Mouse (Mus musculus) layer of hippocampus, adult 2 months (tissue): ENCODE measurements at regions not wholly inside any gene's neighbourhood (a gene's known extent, or its start where the extent isn't known, plus 50 kb on each side); places are given as distances from the start of the nearest gene placed in this dataset.
A peak's percentile ranks its signal among the peaks of the same experiment; 100 is the strongest.

Experiments
- DNase-seq, 2 experiments: peaks; one replicate each; pipeline ENCODE4 v3.0.0; 2022; ENCODE audit warnings: low spot score in 2 of 2
- H3K27ac ChIP-seq: fragments of 200-600 bp; 2 replicates; pipeline ENCODE4 v1.8.1; 2022
- H3K4me3 ChIP-seq: fragments of 200-600 bp; 2 replicates; pipeline ENCODE4 v1.8.1; 2022; ENCODE audit warnings: mild to moderate bottlenecking
- CTCF ChIP-seq: fragments of 200-600 bp; conservative IDR thresholded peaks from 2 replicates; pipeline ENCODE4 v1.8.1; 2022; ENCODE audit warnings: antibody characterized with exemption, mild to moderate bottlenecking, moderate library complexity

- TF ChIP-seq CTCF: no peak
- no peak overlapping the region for H3K27ac ChIP-seq
- H3K4me3 ChIP-seq: no peak overlapping the region
- DNase-seq: no peak
These were observed 273.5 kb downstream of the Amy2a5 start for GRCm38 (mm10) chr3:112985094-112985636.

GRCm38 (mm10) chr3:112953403-112954050, 305.1 kb downstream of the Amy2a5 start:
- Histone ChIP-seq H3K27ac (no peak overlapping the region), H3K4me3 (no peak overlapping the region)
- DNase-seq: no peak
- peak; percentile 17; the same call in 1 of the 2 replicates for TF ChIP-seq CTCF

DNA sequence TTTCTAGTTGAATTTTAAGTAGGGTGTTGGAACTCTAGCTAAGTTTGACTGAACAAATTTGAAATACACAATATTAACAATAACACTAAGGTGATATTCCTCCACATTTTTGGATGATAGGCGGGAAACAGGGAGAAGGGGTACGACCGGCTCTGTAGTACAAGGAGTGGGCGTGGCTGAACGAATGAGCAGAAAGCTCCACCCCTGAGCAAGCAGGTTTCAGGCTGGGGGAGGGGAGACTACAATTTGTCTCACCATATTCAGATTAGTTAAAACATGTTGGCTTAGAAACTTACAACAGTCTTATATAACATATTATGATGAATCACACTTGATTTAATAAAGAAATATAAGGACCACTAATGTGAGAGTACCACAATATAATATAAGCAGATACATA, 306.4 kb downstream of the Amy2a5 start:
- no peak overlapping the region for H3K4me3 ChIP-seq
- no peak overlapping the region for H3K27ac ChIP-seq
- no peak for TF ChIP-seq CTCF
- no peak for DNase-seq

DNA sequence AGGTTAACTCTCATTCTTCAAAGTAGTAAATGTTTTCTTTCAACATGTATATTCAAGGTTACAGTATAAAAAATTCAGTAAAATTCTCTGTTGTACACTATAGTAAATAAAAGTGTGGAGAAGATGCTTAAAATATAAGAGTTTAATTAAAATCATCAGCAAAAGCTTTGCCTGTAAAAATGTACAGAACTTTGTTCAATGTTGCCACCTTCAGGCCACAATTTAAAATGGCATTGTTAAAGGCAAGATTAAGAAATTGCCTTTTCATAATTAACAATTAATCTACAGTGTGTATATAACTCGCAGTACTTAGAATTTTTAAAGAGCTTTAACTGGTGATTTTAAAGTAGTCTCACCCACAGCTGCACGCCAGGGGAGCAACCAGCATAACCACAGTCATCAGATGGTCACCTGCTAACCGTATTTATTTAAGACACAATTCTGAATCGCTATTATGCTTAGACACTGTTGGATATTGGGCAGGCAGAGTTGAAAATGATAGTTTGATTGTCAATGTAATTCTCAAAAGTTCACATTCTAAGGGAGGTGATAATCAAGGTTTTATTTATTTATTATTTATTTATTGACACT, 316.5 kb downstream of the Amy2a5 start:
- no peak overlapping the region for H3K27ac ChIP-seq
- DNase-seq: peak in 1 of 2 experiments; percentile 10
- H3K4me3 ChIP-seq: no peak overlapping the region
- peak; percentile 80 for TF ChIP-seq CTCF
